ENCODE assay signal across 10 mouse cellular contexts in the genomic region with DNA sequence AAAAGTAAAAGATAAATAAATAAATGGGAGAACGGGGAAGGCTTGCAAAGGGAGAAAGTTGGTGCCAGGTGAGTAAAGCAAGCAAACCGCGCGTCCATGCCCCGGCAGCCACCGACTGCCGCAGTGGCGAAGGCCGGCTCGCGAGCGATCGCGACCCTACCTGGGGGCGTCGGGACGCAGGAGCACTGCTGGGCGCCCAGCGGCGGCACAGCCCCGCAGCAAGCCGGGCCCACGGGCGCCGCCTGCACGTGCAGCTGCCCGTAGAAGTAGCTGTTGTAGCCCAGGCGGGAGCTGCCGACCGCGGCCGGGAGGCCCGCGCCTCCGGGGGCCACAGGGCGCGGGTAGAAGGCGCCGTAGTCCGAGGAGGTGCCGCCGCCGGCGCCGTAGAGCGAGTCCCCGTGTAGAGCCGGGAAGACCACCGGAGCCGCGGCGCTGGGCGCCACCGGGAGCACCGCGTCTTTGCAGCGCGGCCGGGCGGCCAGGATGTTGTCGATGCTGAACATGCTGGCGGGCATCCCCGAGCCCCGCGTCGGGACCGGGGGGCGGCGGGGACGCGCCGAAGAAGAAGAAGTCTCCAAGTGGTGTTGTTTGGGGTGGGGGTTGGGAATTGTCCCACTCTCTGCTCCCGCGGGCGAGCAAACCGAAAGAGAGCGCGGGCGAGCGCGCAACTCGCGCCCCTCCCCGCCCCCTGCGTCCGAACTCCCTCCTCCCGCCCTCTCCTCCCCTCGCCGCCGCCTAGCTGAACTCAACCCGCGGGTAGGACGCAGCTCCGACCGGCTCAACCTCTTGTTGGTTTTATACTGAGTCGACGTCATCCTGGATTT. TPM values are rescaled to one million over a fixed set of nuclear protein-coding genes. Genes with fewer than 3 reads are reported as not detected.
DNase-seq lines count a peak whose midpoint lies in the region; ATAC-seq and TF ChIP-seq lines count a peak whose summit lies in the region.
"Had no signal": no experiment of that assay in that cellular context is flagged by ENCODE, and none has a peak within 500 bp of the region (broad histone marks: within the 10 kb centered on the region; RNA-seq: fewer than 3 reads in every experiment).

A gene (minus strand): TSS at position 730 of the 824 bp plus-strand sequence.

- ATAC-seq in kidney, embryonic 15.5 days (replicated peaks; ENCODE audit: low FRiP score), result peak; percentile 48; the same call in 1 of the 2 replicates

- H3K27ac ChIP-seq in gastrocnemius, adult 2 months, result peak within 1 kb of the TSS; percentile 48; the same call in 1 of the 2 replicates
- no peak within 1 kb of the TSS for H3K27ac ChIP-seq in kidney, embryonic 15.5 days

- WGBS in kidney, embryonic 15.5 days, result under 1% methylated on average over 96 of the region's 97 CpGs

- peak within 1 kb of the TSS; percentile 21 for H3K9ac ChIP-seq in kidney, embryonic 15.5 days

- DNase-seq in gastrocnemius, adult 18-20 months (ENCODE audit: low spot score), result peak; percentile 29
- DNase-seq in gastrocnemius, adult 8-10 months (ENCODE audit: low spot score in 2 of 2), result no peak
- peak; percentile 47 for DNase-seq in adrenal gland, adult 2 months
- peak; percentile 57 for DNase-seq in gastrocnemius, adult 2 months
- DNase-seq in lung, postnatal 14 days, result peak; percentile 34
- DNase-seq in testis, postnatal 14 days (ENCODE audit: low spot score), result peak; percentile 16
- DNase-seq in thymus, adult 18-20 months, result no peak

- peak within 1 kb of the TSS; percentile 94 for H3K4me2 ChIP-seq in kidney, embryonic 15.5 days

- peaks cover 42% of the 10 kb centered on the region for H3K4me1 ChIP-seq in kidney, embryonic 15.5 days

- peak within 1 kb of the TSS; percentile 85 for H3K4me3 ChIP-seq in gastrocnemius, adult 2 months
- H3K4me3 ChIP-seq in kidney, embryonic 15.5 days (replicated peaks), result peak within 1 kb of the TSS; percentile 58

- H3K27me3 ChIP-seq in kidney, embryonic 15.5 days, result peaks cover 98% of the 10 kb centered on the region

- H3K36me3 ChIP-seq in kidney, embryonic 15.5 days, result no peaks in the 10 kb centered on the region

- no peaks in the 10 kb centered on the region for H3K9me3 ChIP-seq in kidney, embryonic 15.5 days (replicated peaks)

- TF ChIP-seq CTCF in gastrocnemius, adult 2 months (IDR thresholded peaks at IDR 0.05), result no peak

- intact Hi-C loops in gastrocnemius, adult 2 months (cut with DNase I), result loop anchor here (10.0 kb wide), 1 partner anchor 222 kb away; no protein-coding TSS in a partner anchor

RNA-seq across cellular contexts. Expression of the gene that starts here (rescaled TPM):
- total RNA-seq in gastrocnemius, adult 18-20 months (2021), result not detected
- not detected for total RNA-seq in gastrocnemius, adult 8-10 months (2022)
- total RNA-seq in adrenal gland, adult 2 months (2021), result not detected
- polyA plus RNA-seq in adrenal gland, adult 2 months (2012; rRNA removed), result 0.08 and 0.32 TPM in 2 replicates
- total RNA-seq in gastrocnemius, adult 2 months (2021), result under 1 TPM in 1 of 2 experiments, not detected in 1; 0.42 TPM
- 0.17 TPM in 1 of 2 replicates, not detected in the other for polyA plus RNA-seq in kidney, embryonic 15.5 days (2015; fragmentation: Nextera tagmentation; extraction: Ambion mirVana)
- total RNA-seq: CH12.LX; left cerebral cortex, postnatal 10 days had no signal

Comparison
In these comparisons a context has a peak if more than half of its experiments do, and no peak if none do; other contexts are left out.
1. Peak in DNase-seq in gastrocnemius, adult 18-20 months; RNA of the gene not detected or under 1 TPM.
2. Peak in DNase-seq in adrenal gland, adult 2 months; RNA of the gene not detected or under 1 TPM.
3. Peak in DNase-seq, H3K4me3 ChIP-seq and H3K27ac ChIP-seq in gastrocnemius, adult 2 months; RNA of the gene not detected or under 1 TPM.
4. Peak in ATAC-seq, H3K4me3 ChIP-seq, H3K9ac ChIP-seq and H3K4me2 ChIP-seq in kidney, embryonic 15.5 days; RNA of the gene not detected or under 1 TPM.
5. DNase-seq: peak in lung, postnatal 14 days (single experiment) and testis, postnatal 14 days (single experiment); none in gastrocnemius, adult 8-10 months (0 of 2) and thymus, adult 18-20 months (0 of 2).